Mouse (Mus musculus) left cerebral cortex, adult 8-10 months (tissue): ENCODE data around the gene Ddx49. TPM values are rescaled to one million over a fixed set of nuclear protein-coding genes. Genes with fewer than 3 reads are reported as not detected.

Experiments
- DNase-seq, 2 experiments: peaks; one replicate each; pipeline ENCODE4 v3.0.0; 2022; ENCODE audit warnings: low spot score in 2 of 2
- total RNA-seq, 4 experiments: library from RNA; stranded (reverse); gene quantifications; 2 replicates each; pipeline ENCODE4 v1.2.4; 2022

Ddx49 gene
- total RNA-seq, 4 experiments from 2014 or later: 47.5 to 55.7 (median 51.8) TPM

GRCm38 (mm10) chr8:70268799-70269565 is 33.3 kb downstream of the Ddx49 start:
- peak in 1 of 2 experiments; percentile 12 for DNase-seq

DNA sequence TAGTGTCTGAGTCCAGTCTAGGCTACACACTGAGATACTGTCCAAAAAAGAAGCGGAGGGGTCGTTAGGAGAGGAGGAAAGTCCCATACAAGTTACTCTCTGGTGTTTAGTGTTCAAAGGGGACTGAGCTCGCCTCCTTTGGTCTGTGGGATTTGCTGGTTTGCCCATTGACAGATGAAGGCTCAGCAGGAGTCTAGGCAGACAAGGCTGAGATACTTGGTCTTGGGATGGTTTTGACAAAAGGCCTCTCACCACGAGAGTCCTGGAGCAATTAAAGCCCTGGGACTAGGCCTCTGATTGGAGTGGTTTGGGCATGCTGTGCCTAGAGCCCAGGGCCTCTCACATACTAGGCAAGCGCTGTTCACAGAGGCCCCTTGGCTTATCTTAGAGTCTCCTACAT is 34.0 kb downstream of the Ddx49 start:
- DNase-seq: no peak

DNA sequence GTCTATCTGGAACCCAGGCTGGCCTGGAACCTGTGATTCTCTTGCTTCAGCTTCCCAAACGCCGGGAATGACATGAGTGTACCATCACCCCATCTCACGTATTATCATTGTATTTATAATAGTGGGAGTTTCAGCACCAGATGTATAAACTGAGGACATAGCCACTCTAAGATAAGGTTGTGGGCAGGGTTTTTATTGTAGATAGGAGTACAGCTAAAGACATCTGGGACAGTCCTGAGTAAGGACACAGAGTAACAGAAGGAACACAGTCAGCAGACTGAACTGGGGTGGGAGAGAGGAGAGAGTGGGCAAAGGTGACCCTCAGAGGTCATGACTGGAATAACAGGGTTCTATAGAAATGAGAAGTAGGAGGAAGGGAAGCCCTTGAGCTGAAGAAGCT is 34.6 kb downstream of the Ddx49 start:
- DNase-seq: no peak

- no peak for DNase-seq
Measured at GRCm38 (mm10) chr8:70259043-70259442, 43.2 kb downstream of the Ddx49 start.

DNA sequence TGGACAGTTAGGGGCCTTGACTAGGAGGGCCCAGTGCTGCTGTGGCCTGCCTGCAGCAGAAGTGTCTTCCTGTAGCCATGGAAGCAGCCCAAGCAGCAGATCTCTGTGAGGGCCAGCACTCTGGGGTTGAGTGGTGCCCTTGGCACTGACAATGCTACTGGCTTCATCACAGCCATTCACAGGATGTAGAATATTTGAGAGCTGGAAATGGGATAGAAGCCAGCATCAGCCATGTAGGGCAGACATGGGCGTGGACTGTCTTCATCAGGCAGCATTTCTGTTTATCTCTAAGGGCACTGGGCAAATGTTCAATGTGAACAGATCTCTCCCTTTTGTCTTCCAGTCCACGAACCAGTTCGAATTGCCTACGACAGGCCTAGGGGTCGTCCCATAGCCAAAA is 43.7 kb downstream of the Ddx49 start:
- no peak for DNase-seq

- DNase-seq: no peak
Measured at GRCm38 (mm10) chr8:70257456-70257855, 44.8 kb downstream of the Ddx49 start.

GRCm38 (mm10) chr8:70254628-70255027 is 47.7 kb downstream of the Ddx49 start:
- no peak for DNase-seq

DNA sequence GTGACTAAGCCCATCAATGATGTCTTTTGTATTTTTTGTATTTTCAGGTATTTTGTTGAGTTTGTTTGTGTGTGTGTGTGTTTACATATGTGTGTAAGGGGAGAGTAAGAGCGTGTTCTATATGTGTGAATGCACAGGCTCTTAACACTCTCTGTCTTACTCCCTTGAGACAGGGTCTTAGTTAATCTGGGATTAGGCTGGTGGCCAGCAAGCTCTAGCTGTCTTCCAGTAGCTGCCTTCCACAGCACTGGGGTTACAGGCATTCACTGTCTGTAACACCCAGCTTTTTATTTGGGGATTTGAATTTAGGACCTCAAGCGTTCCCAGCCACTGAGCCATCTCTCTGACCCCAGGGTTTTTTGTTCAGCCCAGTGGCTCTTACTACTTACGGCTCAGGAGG is 54.4 kb downstream of the Ddx49 start:
- DNase-seq: no peak

DNA sequence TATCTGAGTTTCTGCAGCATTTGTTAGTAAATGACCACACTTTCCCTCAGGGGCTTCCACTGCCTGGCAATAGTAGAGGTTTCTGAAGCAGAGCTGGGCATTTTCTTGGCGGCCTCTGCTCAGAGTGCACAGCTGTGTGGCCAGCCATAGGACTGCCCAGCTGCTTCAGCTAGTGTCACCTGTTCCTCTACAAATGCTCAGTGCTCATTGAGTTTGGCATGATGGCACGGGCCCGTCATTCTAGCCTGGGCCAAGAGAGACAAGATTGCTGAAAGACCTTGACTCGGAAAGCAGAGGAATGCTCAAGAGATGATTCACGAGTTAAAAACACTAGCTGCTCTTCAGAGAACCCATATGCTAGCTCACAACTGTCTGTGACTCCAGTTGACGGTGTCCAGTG is 55.7 kb downstream of the Ddx49 start:
- DNase-seq: no peak

Other genes with a start within 250 kb of the Ddx49 start
- 1 to 10 TPM; 1.1 to 4.6 (median 1.4) TPM for gene Tm6sf2, start 229.6 kb downstream of the Ddx49 start, total RNA-seq
- 100 to 1,000 TPM in 2 of 4 experiments, 10 to 100 TPM in 2; 97.1 to 113 (median 101) TPM for gene Hapln4, start 219.0 kb downstream of the Ddx49 start, total RNA-seq
- 100 to 1,000 TPM; 143 to 155 (median 147) TPM for gene Ncan, start 181.6 kb downstream of the Ddx49 start, total RNA-seq
- 10 to 100 TPM; 23.8 to 29.4 (median 26.5) TPM for gene Nr2c2ap, start 171.2 kb downstream of the Ddx49 start, total RNA-seq
- 10 to 100 TPM; 15.1 to 19.6 (median 16.4) TPM for gene Rfxank, start 163.3 kb downstream of the Ddx49 start, total RNA-seq
- 10 to 100 TPM; 36.6 to 48.0 (median 42.9) TPM for gene Borcs8, start 163.0 kb downstream of the Ddx49 start, total RNA-seq
- gene Mef2b, start 162.8 kb downstream of the Ddx49 start, total RNA-seq: under 1 TPM in 2 of 4 experiments, not detected in 2; 0.27 to 0.58 TPM
- 10 to 100 TPM; 40.2 to 49.8 (median 43.4) TPM for gene Tmem161a, start 130.1 kb downstream of the Ddx49 start, total RNA-seq
- 10 to 100 TPM; 30.4 to 36.5 (median 34.9) TPM for gene Slc25a42, start 90.2 kb downstream of the Ddx49 start, total RNA-seq
- 100 to 1,000 TPM; 102 to 121 (median 111) TPM for gene Sugp2, start 68.3 kb downstream of the Ddx49 start, total RNA-seq
- gene Armc6, start 68.0 kb downstream of the Ddx49 start, total RNA-seq: 10 to 100 TPM; 33.6 to 44.9 (median 40.5) TPM
- gene Homer3, start 19.7 kb downstream of the Ddx49 start, total RNA-seq: 10 to 100 TPM in 1 of 4 experiments, 1 to 10 TPM in 3; 9.2 to 12.1 (median 9.8) TPM
- gene Cope, start within 50 bp of the Ddx49 start, total RNA-seq: 100 to 1,000 TPM; 123 to 154 (median 139) TPM
- gene Cers1, start 13.3 kb upstream of the Ddx49 start, total RNA-seq: 10 to 100 TPM; 83.6 to 94.5 (median 88.4) TPM
- 10 to 100 TPM in 2 of 4 experiments, 1 to 10 TPM in 2; 4.2 to 13.4 (median 7.4) TPM for gene Gdf1, start 27.3 kb upstream of the Ddx49 start, total RNA-seq
- gene Upf1, start 50.8 kb upstream of the Ddx49 start, total RNA-seq: 10 to 100 TPM; 55.1 to 60.8 (median 59.2) TPM
- 1 to 10 TPM in 1 of 4 experiments, under 1 TPM in 3; 0.20 to 1.0 (median 0.64) TPM for gene Comp, start 71.1 kb upstream of the Ddx49 start, total RNA-seq
- 100 to 1,000 TPM; 134 to 175 (median 147) TPM for gene Crtc1, start 137.1 kb upstream of the Ddx49 start, total RNA-seq
- 10 to 100 TPM; 39.1 to 42.8 (median 40.4) TPM for gene Klhl26, start 174.5 kb upstream of the Ddx49 start, total RNA-seq
- 100 to 1,000 TPM; 271 to 280 (median 273) TPM for gene Tmem59l, start 184.9 kb upstream of the Ddx49 start, total RNA-seq
- 1 to 10 TPM in 2 of 4 experiments, under 1 TPM in 2; 0.94 to 1.6 (median 1.2) TPM for gene Crlf1, start 190.7 kb upstream of the Ddx49 start, total RNA-seq
- 100 to 1,000 TPM; 103 to 117 (median 109) TPM for gene Rex1bd, start 204.3 kb upstream of the Ddx49 start, total RNA-seq
- gene Uba52, start 208.3 kb upstream of the Ddx49 start, total RNA-seq: 1,000 to 10,000 TPM in 1 of 4 experiments, 100 to 1,000 TPM in 3; 847 to 1,003 (median 930) TPM
- 100 to 1,000 TPM; 419 to 440 (median 422) TPM for gene Fkbp8, start 225.2 kb upstream of the Ddx49 start, total RNA-seq
- 10 to 100 TPM; 43.0 to 52.5 (median 47.1) TPM for gene Kxd1, start 225.5 kb upstream of the Ddx49 start, total RNA-seq
- gene Ell, start 237.0 kb upstream of the Ddx49 start, total RNA-seq: 10 to 100 TPM; 17.6 to 25.3 (median 19.2) TPM